Mouse (Mus musculus): ENCODE measurements at regions not wholly inside any gene's neighbourhood (a gene's known extent, or its start where the extent isn't known, plus 50 kb on each side); places are given as distances from the start of the nearest gene placed in this dataset.
A peak's percentile ranks its signal among the peaks of the same experiment; 100 is the strongest.

DNA sequence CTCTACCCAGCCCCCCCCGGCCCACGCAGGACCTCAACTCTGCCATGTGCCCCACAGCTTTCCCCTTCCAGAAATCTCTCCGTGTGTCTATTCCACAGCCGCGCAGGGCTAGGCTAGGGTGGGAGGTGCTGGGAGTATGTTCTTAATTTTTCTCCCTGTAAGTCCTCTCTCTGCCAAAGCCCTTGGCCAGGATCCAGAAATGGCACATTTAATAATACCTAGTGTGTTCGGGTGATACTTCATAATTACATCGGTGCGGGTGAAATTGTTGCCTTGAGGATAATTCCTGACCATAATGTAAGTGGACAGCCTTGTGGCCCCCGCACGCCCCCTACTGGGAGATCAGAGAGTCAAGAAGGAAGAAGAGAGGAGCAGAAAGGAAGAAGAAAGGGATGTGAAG, 1093.5 kb downstream of the Mrps31 start:
- WGBS: 58% methylated on average over 10 of the region's 10 CpGs
- no peaks in the 10 kb centered on the region for H3K36me3 ChIP-seq (replicated peaks)

GRCm38 (mm10) chr8:23505216-23505615, 1094.1 kb downstream of the Mrps31 start:
- Histone ChIP-seq H3K4me1 (peaks cover 4% of the 10 kb centered on the region), H3K27me3 (no peaks in the 10 kb centered on the region), H3K9ac (no peak overlapping the region), H3K4me2 (no peak overlapping the region), H3K27ac (no peak overlapping the region), H3K9me3 (no peaks in the 10 kb centered on the region), H3K36me3 (replicated peaks) (no peaks in the 10 kb centered on the region), H3K4me3 (replicated peaks) (no peak overlapping the region)
- WGBS: 85% methylated on average over 9 of the region's 9 CpGs
- ATAC-seq (ENCODE audit: low FRiP score): no peak

More for the DNA sequence above, 1093.5 kb downstream of the Mrps31 start:
- Histone ChIP-seq H3K27ac (no peak overlapping the region), H3K9ac (no peak overlapping the region), H3K9me3 (no peaks in the 10 kb centered on the region), H3K4me1 (peaks cover 4% of the 10 kb centered on the region), H3K4me2 (no peak overlapping the region), H3K4me3 (replicated peaks) (no peak overlapping the region), H3K27me3 (no peaks in the 10 kb centered on the region)
- peak; percentile 30; the same call in 1 of the 2 replicates for ATAC-seq (ENCODE audit: low FRiP score)

GRCm38 (mm10) chr8:23505966-23506365, 1094.8 kb downstream of the Mrps31 start:
- Histone ChIP-seq H3K9ac (no peak overlapping the region), H3K27me3 (no peaks in the 10 kb centered on the region), H3K36me3 (replicated peaks) (no peaks in the 10 kb centered on the region), H3K4me2 (no peak overlapping the region), H3K27ac (no peak overlapping the region), H3K4me1 (peaks cover 4% of the 10 kb centered on the region), H3K9me3 (no peaks in the 10 kb centered on the region), H3K4me3 (replicated peaks) (no peak overlapping the region)
- WGBS: 92% methylated on average over 4 of the region's 4 CpGs
- no peak for ATAC-seq (ENCODE audit: low FRiP score)

DNA sequence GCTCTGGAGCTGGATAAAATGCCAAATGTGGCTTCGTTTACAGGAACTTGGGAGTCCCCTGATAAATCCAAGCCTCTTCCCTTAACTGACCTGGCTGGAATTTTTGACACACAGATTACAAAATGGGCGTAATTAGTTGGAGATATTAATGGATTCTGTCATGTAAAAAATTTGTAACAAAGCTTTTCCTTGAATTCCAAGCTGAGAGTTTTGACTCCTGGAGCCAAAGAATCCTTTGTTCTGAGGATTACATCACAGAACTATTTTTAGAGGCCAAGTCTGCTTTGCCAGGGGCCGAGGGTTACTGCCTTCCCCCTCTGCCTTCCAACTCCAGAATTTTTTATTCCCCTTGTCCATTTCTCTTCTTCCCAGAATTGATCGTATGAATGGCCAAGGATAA, 1096.5 kb downstream of the Mrps31 start:
- peaks cover 4% of the 10 kb centered on the region for H3K4me1 ChIP-seq
- no peaks in the 10 kb centered on the region for H3K9me3 ChIP-seq
- H3K27me3 ChIP-seq: no peaks in the 10 kb centered on the region
- no peak overlapping the region for H3K9ac ChIP-seq
- WGBS: 59% methylated on average over 4 of the region's 4 CpGs
- H3K4me2 ChIP-seq: no peak overlapping the region
- H3K36me3 ChIP-seq (replicated peaks): no peaks in the 10 kb centered on the region
- ATAC-seq (ENCODE audit: low FRiP score): no peak
- H3K27ac ChIP-seq: no peak overlapping the region
- H3K4me3 ChIP-seq (replicated peaks): no peak overlapping the region

DNA sequence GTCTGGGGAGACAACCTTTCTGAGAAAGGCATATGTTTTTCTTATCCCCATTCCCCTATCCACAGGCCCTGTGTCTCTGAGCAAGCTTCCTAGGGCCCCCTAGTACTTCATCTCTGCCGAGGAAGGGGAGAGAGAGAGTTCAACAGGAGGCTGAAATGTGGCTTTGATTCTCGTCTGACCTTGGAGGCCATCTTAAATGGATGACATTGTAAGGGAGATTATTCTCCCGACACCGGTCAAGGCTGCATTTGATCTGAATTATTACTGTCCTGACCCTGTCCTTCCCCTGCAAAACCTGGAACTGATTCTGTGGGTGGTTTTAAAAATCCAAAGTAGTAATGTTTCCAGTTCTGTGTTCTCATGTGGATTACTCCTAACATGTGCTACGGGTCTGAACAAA, 1098.9 kb downstream of the Mrps31 start:
- Histone ChIP-seq H3K9ac (no peak overlapping the region), H3K4me2 (no peak overlapping the region), H3K27ac (no peak overlapping the region), H3K4me1 (no peaks in the 10 kb centered on the region), H3K36me3 (replicated peaks) (no peaks in the 10 kb centered on the region), H3K4me3 (replicated peaks) (no peak overlapping the region), H3K27me3 (no peaks in the 10 kb centered on the region), H3K9me3 (no peaks in the 10 kb centered on the region)
- ATAC-seq (ENCODE audit: low FRiP score): no peak
- 73% methylated on average over 5 of the region's 5 CpGs for WGBS

GRCm38 (mm10) chr8:23510561-23510960, 1099.4 kb downstream of the Mrps31 start:
- H3K27ac ChIP-seq: no peak overlapping the region
- no peaks in the 10 kb centered on the region for H3K9me3 ChIP-seq
- ATAC-seq (ENCODE audit: low FRiP score): no peak
- H3K4me2 ChIP-seq: no peak overlapping the region
- no peak overlapping the region for H3K4me3 ChIP-seq (replicated peaks)
- no peaks in the 10 kb centered on the region for H3K27me3 ChIP-seq
- no peaks in the 10 kb centered on the region for H3K36me3 ChIP-seq (replicated peaks)
- no peaks in the 10 kb centered on the region for H3K4me1 ChIP-seq
- WGBS: 80% methylated on average over 5 of the region's 5 CpGs
- no peak overlapping the region for H3K9ac ChIP-seq

DNA sequence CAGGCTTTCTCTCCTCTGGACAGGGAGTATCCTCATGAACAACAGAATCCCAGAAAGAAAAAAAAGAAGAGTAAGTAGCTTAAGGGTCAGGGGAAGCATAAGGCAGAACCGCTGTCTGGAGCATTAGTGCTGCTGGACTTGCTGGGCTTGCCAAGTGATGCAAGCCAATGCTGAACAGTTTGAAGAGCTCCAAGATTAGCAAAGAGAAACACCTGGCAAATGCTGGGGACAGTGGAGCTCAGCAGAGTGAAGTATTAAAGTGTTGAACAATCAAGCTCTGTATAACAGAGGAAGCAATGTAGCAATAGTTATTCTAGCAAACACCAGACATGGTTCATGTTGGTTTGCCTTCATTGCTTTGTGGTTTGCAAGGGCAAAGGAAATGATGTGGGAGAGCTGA, 1100.1 kb downstream of the Mrps31 start:
- H3K4me3 ChIP-seq (replicated peaks): no peak overlapping the region
- H3K36me3 ChIP-seq (replicated peaks): no peaks in the 10 kb centered on the region
- H3K27me3 ChIP-seq: no peaks in the 10 kb centered on the region
- H3K4me2 ChIP-seq: no peak overlapping the region
- no peak overlapping the region for H3K9ac ChIP-seq
- 82% methylated on average over 1 of the region's 1 CpGs for WGBS
- H3K4me1 ChIP-seq: no peaks in the 10 kb centered on the region
- no peaks in the 10 kb centered on the region for H3K9me3 ChIP-seq
- no peak overlapping the region for H3K27ac ChIP-seq
- ATAC-seq (ENCODE audit: low FRiP score): no peak

DNA sequence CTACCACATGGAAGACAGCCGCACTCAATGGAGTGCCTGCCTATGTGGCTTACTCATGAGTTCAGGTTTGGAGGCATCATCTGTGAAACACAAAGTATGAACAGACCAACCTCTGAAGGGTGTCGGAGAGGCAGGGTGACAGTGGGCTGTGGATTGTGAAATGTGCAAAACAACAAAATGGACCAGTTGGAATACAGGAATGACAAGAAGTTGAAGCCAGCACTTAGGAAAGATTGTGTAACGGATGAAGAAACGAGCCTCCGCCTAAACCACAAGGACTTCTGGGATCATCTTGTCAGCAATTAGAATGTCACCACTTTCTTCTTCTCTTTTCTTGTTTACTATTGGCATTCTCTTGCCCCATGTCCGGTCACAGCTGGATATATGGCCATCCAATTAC, 1100.6 kb downstream of the Mrps31 start:
- 94% methylated on average over 6 of the region's 6 CpGs for WGBS
- Histone ChIP-seq H3K27me3 (no peaks in the 10 kb centered on the region), H3K9me3 (no peaks in the 10 kb centered on the region), H3K4me1 (no peaks in the 10 kb centered on the region), H3K36me3 (replicated peaks) (no peaks in the 10 kb centered on the region), H3K9ac (no peak overlapping the region), H3K4me2 (no peak overlapping the region), H3K27ac (no peak overlapping the region), H3K4me3 (replicated peaks) (no peak overlapping the region)
- no peak for ATAC-seq (ENCODE audit: low FRiP score)

- no peak overlapping the region for H3K4me2 ChIP-seq
- 77% methylated on average over 2 of the region's 2 CpGs for WGBS
- no peak overlapping the region for H3K27ac ChIP-seq
- no peaks in the 10 kb centered on the region for H3K36me3 ChIP-seq (replicated peaks)
- ATAC-seq (ENCODE audit: low FRiP score): no peak
- no peaks in the 10 kb centered on the region for H3K27me3 ChIP-seq
- no peak overlapping the region for H3K9ac ChIP-seq
- no peak overlapping the region for H3K4me3 ChIP-seq (replicated peaks)
- no peaks in the 10 kb centered on the region for H3K4me1 ChIP-seq
- no peaks in the 10 kb centered on the region for H3K9me3 ChIP-seq
Measured at GRCm38 (mm10) chr8:23516469-23516868, 1105.3 kb downstream of the Mrps31 start.

DNA sequence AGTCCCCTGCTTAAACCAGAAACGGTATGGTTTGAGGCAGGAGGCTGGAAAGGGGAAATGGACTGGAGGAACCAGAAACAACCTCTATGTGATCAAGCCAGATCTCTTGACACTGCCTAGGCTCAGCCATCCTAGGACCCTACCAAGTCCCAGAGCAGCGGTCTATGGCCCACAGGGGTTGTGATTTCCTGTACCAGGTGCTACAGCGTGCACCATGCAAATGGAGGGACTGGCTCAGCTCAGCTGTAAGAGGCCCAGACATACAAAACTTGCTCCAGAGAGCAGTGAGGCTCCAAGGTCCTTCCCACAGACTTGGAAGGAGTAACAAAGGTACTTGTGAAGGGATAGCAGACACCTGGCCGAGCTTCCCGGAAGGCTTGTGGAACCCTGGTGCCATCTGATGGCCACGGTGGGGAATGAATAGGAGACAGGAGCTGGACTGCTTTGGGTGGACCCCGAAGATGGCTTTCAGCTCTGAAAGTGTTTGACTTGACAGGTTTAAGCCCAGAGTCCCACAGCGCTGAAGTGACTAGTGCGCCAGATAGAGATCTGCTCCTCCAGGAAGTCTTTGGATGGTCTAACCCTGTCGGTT, 1120.5 kb downstream of the Mrps31 start:
- Histone ChIP-seq H3K4me2 (no peak overlapping the region), H3K4me1 (no peaks in the 10 kb centered on the region), H3K36me3 (replicated peaks) (no peaks in the 10 kb centered on the region), H3K27ac (no peak overlapping the region), H3K27me3 (no peaks in the 10 kb centered on the region), H3K9me3 (no peaks in the 10 kb centered on the region), H3K9ac (no peak overlapping the region), H3K4me3 (replicated peaks) (no peak overlapping the region)
- ATAC-seq (ENCODE audit: low FRiP score): no peak
- WGBS: 50% methylated on average over 10 of the region's 10 CpGs

- ATAC-seq (ENCODE audit: low FRiP score): no peak
Measured at GRCm38 (mm10) chr8:23537681-23538359, 1126.7 kb downstream of the Mrps31 start.

GRCm38 (mm10) chr8:23553565-23554473, 1142.7 kb downstream of the Mrps31 start:
- H3K4me3 ChIP-seq (replicated peaks): no peak overlapping the region
- no peak for ATAC-seq (ENCODE audit: low FRiP score)

More at GRCm38 (mm10) chr8:23537681-23538359, 1126.7 kb downstream of the Mrps31 start:
- Histone ChIP-seq H3K9ac (no peak overlapping the region), H3K4me1 (no peaks in the 10 kb centered on the region; the same call in 1 of the 2 replicates), H3K27me3 (no peaks in the 10 kb centered on the region), H3K27ac (no peak overlapping the region), H3K9me3 (no peaks in the 10 kb centered on the region), H3K4me2 (no peak overlapping the region), H3K36me3 (replicated peaks) (no peaks in the 10 kb centered on the region), H3K4me3 (replicated peaks) (no peak overlapping the region)
- 79% methylated on average over 7 of the region's 7 CpGs for WGBS

More at GRCm38 (mm10) chr8:23553565-23554473, 1142.7 kb downstream of the Mrps31 start:
- WGBS: 60% methylated on average over 12 of the region's 12 CpGs
- Histone ChIP-seq H3K4me2 (no peak overlapping the region), H3K9me3 (no peaks in the 10 kb centered on the region), H3K27ac (no peak overlapping the region), H3K36me3 (replicated peaks) (no peaks in the 10 kb centered on the region), H3K9ac (no peak overlapping the region), H3K4me1 (peaks cover 6% of the 10 kb centered on the region; the same call in 1 of the 2 replicates), H3K27me3 (no peaks in the 10 kb centered on the region)
